Mouse (Mus musculus): ENCODE data around the gene Gm12248. TPM values are rescaled to one million over a fixed set of nuclear protein-coding genes. Genes with fewer than 3 reads are reported as not detected.

Gene Gm12248
- polyA plus RNA-seq, 1 experiment from 2014 or later, result not detected

DNA sequence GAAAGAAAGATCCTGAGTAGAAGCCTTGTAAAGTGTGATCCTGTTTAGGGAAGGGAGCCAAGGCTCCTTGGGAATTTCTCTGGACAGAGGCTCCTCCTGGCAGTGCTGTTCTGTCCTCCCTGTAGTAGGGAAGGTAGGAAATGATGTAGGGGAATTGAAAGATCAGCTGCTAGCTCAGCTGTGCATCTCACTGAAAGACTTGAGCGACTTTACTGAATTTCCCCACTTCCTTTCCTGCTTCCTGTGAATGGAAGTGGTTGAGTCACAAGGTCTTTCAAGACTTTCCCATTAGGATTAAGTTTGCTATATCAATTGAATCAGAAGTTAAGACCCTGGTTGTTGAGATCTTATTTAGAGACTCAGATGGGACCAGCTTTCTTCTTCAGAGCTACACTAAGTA is 71.8 kb downstream of the Gm12248 start:
- ATAC-seq (ENCODE audit: insufficient number of reproducible peaks, insufficient read depth, low FRiP score, low read depth), result no peak
- H3K4me3 ChIP-seq (ENCODE audit: control insufficient read depth in 1 of 2, insufficient read depth in 1 of 2, low read depth in 1 of 2, low read length in 2 of 2), result no peak overlapping the region
- 41% methylated on average over 1 of the region's 1 CpGs for WGBS

DNA sequence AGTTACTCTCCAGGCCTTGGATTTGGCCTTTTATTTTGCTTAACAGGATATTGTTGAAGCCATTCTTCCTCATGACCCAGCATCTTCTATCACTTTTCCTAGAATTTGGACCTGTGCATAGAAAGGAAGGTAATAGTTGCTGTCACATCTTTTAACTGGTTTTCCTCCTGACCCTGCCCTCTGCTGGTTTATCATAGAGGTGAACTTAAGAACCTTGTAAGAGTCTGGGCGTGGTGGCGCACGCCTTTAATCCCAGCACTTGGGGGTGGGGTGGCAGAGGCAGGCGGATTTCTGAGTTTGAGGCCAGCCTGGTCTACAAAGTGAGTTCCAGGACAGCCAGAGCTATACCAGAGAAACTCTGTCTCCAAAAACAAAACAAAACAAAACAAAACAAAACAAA is 74.2 kb downstream of the Gm12248 start:
- ATAC-seq (ENCODE audit: insufficient number of reproducible peaks, insufficient read depth, low FRiP score, low read depth), result no peak
- H3K4me3 ChIP-seq (ENCODE audit: control insufficient read depth in 1 of 2, insufficient read depth in 1 of 2, low read depth in 1 of 2, low read length in 2 of 2), result no peak overlapping the region
- H3K9me3 ChIP-seq (ENCODE audit: control insufficient read depth, low read length), result no peaks in the 10 kb centered on the region
- peaks cover 35 to 65% of the 10 kb centered on the region in 2 experiments for H3K4me1 ChIP-seq (ENCODE audit: control insufficient read depth in 2 of 2, insufficient read depth in 2 of 2, low read length in 2 of 2)
- H3K9ac ChIP-seq (ENCODE audit: low read length), result no peak overlapping the region
- no peaks in the 10 kb centered on the region for H3K36me3 ChIP-seq (ENCODE audit: control insufficient read depth, insufficient read depth, low read length)
- no peak overlapping the region for H3K4me2 ChIP-seq (ENCODE audit: low read length)
- 78% methylated on average over 4 of the region's 4 CpGs for WGBS
- no peaks in the 10 kb centered on the region for H3K27me3 ChIP-seq (ENCODE audit: control insufficient read depth, insufficient read depth, low read length)
- H3K27ac ChIP-seq (replicated peaks in 1 of 2; ENCODE audit: control insufficient read depth in 1 of 2, insufficient read depth in 1 of 2, low read depth in 2 of 2, low read length in 2 of 2), result no peak overlapping the region

More for the DNA sequence above, 71.8 kb downstream of the Gm12248 start:
- H3K27me3 ChIP-seq (ENCODE audit: control insufficient read depth, insufficient read depth, low read length), result no peaks in the 10 kb centered on the region
- H3K4me1 ChIP-seq (ENCODE audit: control insufficient read depth in 2 of 2, insufficient read depth in 2 of 2, low read length in 2 of 2), result peaks cover 38 to 79% of the 10 kb centered on the region in 2 experiments
- H3K4me2 ChIP-seq (ENCODE audit: low read length), result peak overlapping the region; percentile 23
- H3K9me3 ChIP-seq (ENCODE audit: control insufficient read depth, low read length), result no peaks in the 10 kb centered on the region
- no peaks in the 10 kb centered on the region for H3K36me3 ChIP-seq (ENCODE audit: control insufficient read depth, insufficient read depth, low read length)
- H3K9ac ChIP-seq (ENCODE audit: low read length), result peak overlapping the region; percentile 10; the same call in 1 of the 2 replicates
- peak overlapping the region; percentile 24 to 45 for H3K27ac ChIP-seq (replicated peaks in 1 of 2; ENCODE audit: control insufficient read depth in 1 of 2, insufficient read depth in 1 of 2, low read depth in 2 of 2, low read length in 2 of 2)

DNA sequence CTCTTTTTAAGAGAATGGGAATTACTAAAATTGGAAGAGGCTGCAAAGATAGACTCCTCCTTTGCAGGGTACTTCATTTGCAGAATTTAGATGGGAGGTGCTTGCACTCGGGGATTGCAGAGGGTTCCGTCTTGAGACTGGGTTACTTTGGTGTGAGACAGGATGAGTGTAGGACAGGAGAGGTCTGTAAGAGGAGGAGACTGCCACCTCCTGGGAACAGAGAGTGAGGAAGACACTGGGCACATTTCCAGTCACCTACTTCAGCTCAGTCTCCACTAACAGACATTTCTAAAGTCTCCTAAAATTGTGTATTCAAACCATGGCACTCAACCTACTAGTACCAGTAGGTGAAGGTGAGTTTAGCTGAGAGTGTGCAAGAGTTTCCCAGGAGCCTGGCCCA is 74.6 kb downstream of the Gm12248 start:
- H3K27ac ChIP-seq (replicated peaks in 1 of 2; ENCODE audit: control insufficient read depth in 1 of 2, insufficient read depth in 1 of 2, low read depth in 2 of 2, low read length in 2 of 2), result no peak overlapping the region
- peaks cover 35 to 65% of the 10 kb centered on the region in 2 experiments for H3K4me1 ChIP-seq (ENCODE audit: control insufficient read depth in 2 of 2, insufficient read depth in 2 of 2, low read length in 2 of 2)
- no peaks in the 10 kb centered on the region for H3K27me3 ChIP-seq (ENCODE audit: control insufficient read depth, insufficient read depth, low read length)
- no peak overlapping the region for H3K9ac ChIP-seq (ENCODE audit: low read length)
- H3K4me2 ChIP-seq (ENCODE audit: low read length), result no peak overlapping the region
- no peaks in the 10 kb centered on the region for H3K9me3 ChIP-seq (ENCODE audit: control insufficient read depth, low read length)
- 22% methylated on average over 2 of the region's 2 CpGs for WGBS
- no peak for ATAC-seq (ENCODE audit: insufficient number of reproducible peaks, insufficient read depth, low FRiP score, low read depth)
- H3K4me3 ChIP-seq (ENCODE audit: control insufficient read depth in 1 of 2, insufficient read depth in 1 of 2, low read depth in 1 of 2, low read length in 2 of 2), result no peak overlapping the region
- no peaks in the 10 kb centered on the region for H3K36me3 ChIP-seq (ENCODE audit: control insufficient read depth, insufficient read depth, low read length)

DNA sequence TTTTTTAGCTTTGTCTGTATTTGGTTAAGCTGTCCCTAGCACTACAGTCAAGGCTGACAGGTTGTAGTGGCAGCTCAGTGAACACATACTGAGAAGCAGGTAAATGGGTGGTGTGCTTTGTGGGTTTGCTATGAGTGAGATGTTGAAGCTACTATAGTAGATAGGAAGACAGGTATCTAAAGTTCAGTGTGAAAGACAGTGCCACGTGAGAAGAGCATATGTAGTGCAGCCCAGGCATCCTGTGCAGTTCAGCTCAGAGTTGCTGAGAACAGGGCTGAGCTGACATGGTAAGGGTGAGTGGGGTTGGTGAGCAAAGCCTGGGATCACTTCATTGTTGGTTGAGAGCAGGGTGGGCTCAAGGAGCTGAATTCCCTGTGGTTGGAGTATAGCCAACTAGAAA is 75.5 kb downstream of the Gm12248 start:
- Histone ChIP-seq H3K27me3 (ENCODE audit: control insufficient read depth, insufficient read depth, low read length) (no peaks in the 10 kb centered on the region), H3K4me1 (ENCODE audit: control insufficient read depth in 2 of 2, insufficient read depth in 2 of 2, low read length in 2 of 2) (peaks cover 35 to 65% of the 10 kb centered on the region in 2 experiments), H3K36me3 (ENCODE audit: control insufficient read depth, insufficient read depth, low read length) (no peaks in the 10 kb centered on the region), H3K9ac (ENCODE audit: low read length) (peak overlapping the region; percentile 47), H3K27ac (replicated peaks in 1 of 2; ENCODE audit: control insufficient read depth in 1 of 2, insufficient read depth in 1 of 2, low read depth in 2 of 2, low read length in 2 of 2) (peak overlapping the region in 1 of 2 experiments; percentile 56; a peak in 1 of 4 replicates), H3K9me3 (ENCODE audit: control insufficient read depth, low read length) (no peaks in the 10 kb centered on the region), H3K4me3 (ENCODE audit: control insufficient read depth in 1 of 2, insufficient read depth in 1 of 2, low read depth in 1 of 2, low read length in 2 of 2) (no peak overlapping the region), H3K4me2 (ENCODE audit: low read length) (peak overlapping the region; percentile 3; the same call in 1 of the 2 replicates)
- WGBS, result 25% methylated on average over 1 of the region's 1 CpGs
- ATAC-seq (ENCODE audit: insufficient number of reproducible peaks, insufficient read depth, low FRiP score, low read depth), result no peak

DNA sequence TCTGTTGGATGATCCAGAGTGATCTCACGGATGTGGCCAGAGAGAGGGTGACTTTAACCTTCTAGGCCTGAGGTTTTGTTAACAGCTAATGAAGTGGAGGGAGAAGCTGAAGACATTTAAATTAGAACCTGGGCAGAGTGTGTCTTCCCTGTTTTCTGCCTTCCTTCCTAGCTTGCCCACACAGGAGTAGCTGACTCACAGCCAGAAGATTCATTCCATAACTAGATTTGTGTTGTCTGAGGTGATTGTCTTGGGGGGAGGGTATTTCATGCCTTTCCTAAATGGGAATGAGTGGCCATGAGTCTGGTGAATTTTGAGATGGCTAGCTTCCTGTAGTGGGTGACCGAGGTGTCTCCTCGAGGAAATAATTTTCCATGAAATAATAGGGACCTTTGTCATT is 76.6 kb downstream of the Gm12248 start:
- no peak for ATAC-seq (ENCODE audit: insufficient number of reproducible peaks, insufficient read depth, low FRiP score, low read depth)
- Histone ChIP-seq H3K4me3 (ENCODE audit: control insufficient read depth in 1 of 2, insufficient read depth in 1 of 2, low read depth in 1 of 2, low read length in 2 of 2) (no peak overlapping the region), H3K9ac (ENCODE audit: low read length) (no peak overlapping the region), H3K4me2 (ENCODE audit: low read length) (no peak overlapping the region), H3K9me3 (ENCODE audit: control insufficient read depth, low read length) (no peaks in the 10 kb centered on the region), H3K36me3 (ENCODE audit: control insufficient read depth, insufficient read depth, low read length) (no peaks in the 10 kb centered on the region), H3K4me1 (ENCODE audit: control insufficient read depth in 2 of 2, insufficient read depth in 2 of 2, low read length in 2 of 2) (peaks cover 29 to 63% of the 10 kb centered on the region in 2 experiments), H3K27ac (replicated peaks in 1 of 2; ENCODE audit: control insufficient read depth in 1 of 2, insufficient read depth in 1 of 2, low read depth in 2 of 2, low read length in 2 of 2) (0 out of 4 replicates have a peak overlapping the region, but pooled peaks of 1 of the 2 experiments have one; percentile 30), H3K27me3 (ENCODE audit: control insufficient read depth, insufficient read depth, low read length) (no peaks in the 10 kb centered on the region)
- WGBS, result 44% methylated on average over 3 of the region's 3 CpGs

DNA sequence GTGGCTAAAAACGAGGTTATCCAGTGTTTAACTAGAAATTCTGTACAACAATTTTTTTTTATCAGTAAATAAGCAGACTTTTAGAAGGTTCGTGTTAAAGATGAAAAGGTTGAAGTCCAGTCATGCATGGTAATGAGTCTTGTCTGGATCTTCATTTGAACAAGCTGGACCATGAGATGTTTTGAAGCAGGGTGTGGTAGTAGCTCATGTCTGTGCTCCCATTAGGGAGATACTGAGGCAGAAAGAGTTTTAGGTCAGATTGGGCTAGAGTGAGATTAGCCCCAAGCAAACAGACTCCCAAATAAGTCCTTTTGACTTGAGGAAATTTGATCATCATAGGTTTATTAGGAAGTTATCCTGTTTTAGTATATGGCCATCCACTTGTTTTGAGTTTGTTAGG is 77.6 kb downstream of the Gm12248 start:
- WGBS, result 79% methylated on average over 2 of the region's 2 CpGs
- Histone ChIP-seq H3K27ac (replicated peaks in 1 of 2; ENCODE audit: control insufficient read depth in 1 of 2, insufficient read depth in 1 of 2, low read depth in 2 of 2, low read length in 2 of 2) (no peak overlapping the region), H3K27me3 (ENCODE audit: control insufficient read depth, insufficient read depth, low read length) (no peaks in the 10 kb centered on the region), H3K4me3 (ENCODE audit: control insufficient read depth in 1 of 2, insufficient read depth in 1 of 2, low read depth in 1 of 2, low read length in 2 of 2) (no peak overlapping the region), H3K9ac (ENCODE audit: low read length) (no peak overlapping the region), H3K4me1 (ENCODE audit: control insufficient read depth in 2 of 2, insufficient read depth in 2 of 2, low read length in 2 of 2) (peaks cover 25 to 63% of the 10 kb centered on the region in 2 experiments), H3K4me2 (ENCODE audit: low read length) (no peak overlapping the region), H3K9me3 (ENCODE audit: control insufficient read depth, low read length) (no peaks in the 10 kb centered on the region), H3K36me3 (ENCODE audit: control insufficient read depth, insufficient read depth, low read length) (no peaks in the 10 kb centered on the region)
- ATAC-seq (ENCODE audit: insufficient number of reproducible peaks, insufficient read depth, low FRiP score, low read depth), result no peak

DNA sequence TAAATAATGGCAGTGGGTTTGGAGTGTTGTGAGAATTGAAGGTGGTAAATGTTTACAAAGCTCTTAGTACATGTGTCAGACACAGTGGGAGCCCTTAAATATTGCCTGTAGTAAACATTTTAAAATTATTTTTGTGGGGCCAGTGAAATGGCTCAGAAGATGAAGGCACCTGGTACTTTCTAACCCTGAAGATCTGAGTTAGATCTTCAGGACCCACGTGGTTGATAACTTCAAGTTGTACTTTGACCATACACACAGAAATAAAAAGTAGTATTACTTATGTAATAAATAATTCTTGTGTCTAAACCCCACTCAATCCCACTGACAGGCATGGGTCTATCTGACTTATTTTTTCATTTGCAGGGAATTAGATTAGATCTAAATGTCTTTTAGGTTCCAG is 78.3 kb downstream of the Gm12248 start:
- 63% methylated on average over 1 of the region's 1 CpGs for WGBS
- Histone ChIP-seq H3K9ac (ENCODE audit: low read length) (no peak overlapping the region), H3K4me1 (ENCODE audit: control insufficient read depth in 2 of 2, insufficient read depth in 2 of 2, low read length in 2 of 2) (peaks cover 22 to 58% of the 10 kb centered on the region in 2 experiments), H3K9me3 (ENCODE audit: control insufficient read depth, low read length) (no peaks in the 10 kb centered on the region), H3K27me3 (ENCODE audit: control insufficient read depth, insufficient read depth, low read length) (no peaks in the 10 kb centered on the region), H3K27ac (replicated peaks in 1 of 2; ENCODE audit: control insufficient read depth in 1 of 2, insufficient read depth in 1 of 2, low read depth in 2 of 2, low read length in 2 of 2) (no peak overlapping the region), H3K4me3 (ENCODE audit: control insufficient read depth in 1 of 2, insufficient read depth in 1 of 2, low read depth in 1 of 2, low read length in 2 of 2) (no peak overlapping the region), H3K4me2 (ENCODE audit: low read length) (no peak overlapping the region), H3K36me3 (ENCODE audit: control insufficient read depth, insufficient read depth, low read length) (no peaks in the 10 kb centered on the region)
- no peak for ATAC-seq (ENCODE audit: insufficient number of reproducible peaks, insufficient read depth, low FRiP score, low read depth)
